Mouse (Mus musculus) forebrain, embryonic 14.5 days (tissue): Measurements from ENCODE around the gene 2010003K11Rik. TPM values are rescaled to one million over a fixed set of nuclear protein-coding genes. Genes with fewer than 3 reads are reported as not detected.

ENCODE experiments used
- ATAC-seq: fragments of 200-750 bp; cut with Nextera tagmentation; 2 replicates; pipeline ENCODE4 v1.8.0; 2017; ENCODE audit warnings: mild to moderate bottlenecking, moderate library complexity
- DNase-seq: peaks from one replicate; pipeline ENCODE4 v3.0.0-alpha.2; 2015; ENCODE audit warnings: low spot score
- H3K27ac ChIP-seq: fragments of 300-500 bp; sonication (generic); 2 replicates; pipeline ENCODE4 v1.5.1; 2014; ENCODE audit warnings: low read depth, mild to moderate bottlenecking, control low read depth, low read length, moderate library complexity
- H3K27me3 ChIP-seq: fragments of 300-500 bp; sonication (generic); replicated peaks from 2 replicates; pipeline ENCODE4 v1.6.1; 2014; ENCODE audit warnings: low read length, control low read depth, mixed read lengths; ENCODE audit not compliant: control insufficient read depth, insufficient read depth
- H3K36me3 ChIP-seq: fragments of 300-500 bp; sonication (generic); 2 replicates; pipeline ENCODE4 v1.6.1; 2014; ENCODE audit warnings: low read length, control low read depth; ENCODE audit not compliant: control insufficient read depth, insufficient read depth
- H3K4me1 ChIP-seq: fragments of 300-500 bp; sonication (generic); 2 replicates; pipeline ENCODE4 v1.6.1; 2014; ENCODE audit warnings: antibody characterized with exemption, low read length, control low read depth; ENCODE audit not compliant: control insufficient read depth, insufficient read depth
- H3K4me2 ChIP-seq: fragments of 300-500 bp; sonication (generic); 2 replicates; pipeline ENCODE4 v1.6.1; 2014; ENCODE audit warnings: mild to moderate bottlenecking, control low read depth, low read length
- H3K4me3 ChIP-seq: fragments of 300-500 bp; sonication (generic); 2 replicates; pipeline ENCODE4 v1.5.1; 2014; ENCODE audit warnings: low read depth, low read length, control low read depth
- H3K9ac ChIP-seq: fragments of 300-500 bp; sonication (generic); 2 replicates; pipeline ENCODE4 v1.6.1; 2014; ENCODE audit warnings: mild to moderate bottlenecking, low read length, control low read depth, moderate library complexity
- H3K9me3 ChIP-seq: fragments of 300-500 bp; sonication (generic); replicated peaks from 2 replicates; pipeline ENCODE4 v1.6.1; 2016; ENCODE audit warnings: low read length, control low read depth, mixed read lengths; ENCODE audit not compliant: control insufficient read depth
- WGBS: fragments of 180-500 bp; shearing (Covaris S2); extraction: QIAGEN DNeasy Blood & Tissue Kit; methylation state at CpG from one replicate; pipeline ENCODE4 v1.1.7; 2014; 5-methylcytosine and 5-hydroxymethylcytosine counted together
- polyA plus RNA-seq: library from polyadenylated mRNA; unstranded; fragments of >200 nt; fragmentation: Nextera tagmentation; extraction: Ambion mirVana; gene quantifications from 2 replicates; pipeline ENCODE4 v1.2.1, GENCODE M21; 2014

2010003K11Rik gene
- polyA plus RNA-seq, 1 experiment from 2014 or later = not detected

- Histone ChIP-seq H3K4me1 (peaks cover 3% of the 10 kb centered on the region; the same call in 1 of the 2 replicates), H3K27me3 (no peaks in the 10 kb centered on the region), H3K9ac (no peak overlapping the region), H3K36me3 (no peaks in the 10 kb centered on the region), H3K27ac (no peak overlapping the region), H3K4me3 (no peak overlapping the region), H3K4me2 (no peak overlapping the region), H3K9me3 (no peaks in the 10 kb centered on the region)
- WGBS = 64% methylated on average over 3 of the region's 3 CpGs
- DNase-seq (no peak), ATAC-seq (no peak)
Observed at GRCm38 (mm10) chr19:4507746-4508145, 9.4 kb upstream of the 2010003K11Rik start.

- no peaks in the 10 kb centered on the region for H3K27me3 ChIP-seq
- DNase-seq = no peak
Observed at GRCm38 (mm10) chr19:4504830-4505229, 6.4 kb upstream of the 2010003K11Rik start.

GRCm38 (mm10) chr19:4502701-4503100 lies 4.3 kb upstream of the 2010003K11Rik start:
- Histone ChIP-seq H3K9me3 (no peaks in the 10 kb centered on the region), H3K4me1 (no peaks in the 10 kb centered on the region), H3K36me3 (no peaks in the 10 kb centered on the region), H3K9ac (no peak overlapping the region), H3K4me3 (no peak overlapping the region), H3K4me2 (no peak overlapping the region), H3K27ac (no peak overlapping the region), H3K27me3 (no peaks in the 10 kb centered on the region)
- ATAC-seq (no peak), DNase-seq (no peak)
- WGBS = 71% methylated on average over 2 of the region's 2 CpGs

More at GRCm38 (mm10) chr19:4504830-4505229, 6.4 kb upstream of the 2010003K11Rik start:
- no peak overlapping the region for H3K9ac ChIP-seq
- no peak overlapping the region for H3K4me2 ChIP-seq
- no peaks in the 10 kb centered on the region for H3K36me3 ChIP-seq
- no peaks in the 10 kb centered on the region for H3K4me1 ChIP-seq
- ATAC-seq = no peak
- H3K4me3 ChIP-seq = no peak overlapping the region
- H3K27ac ChIP-seq = no peak overlapping the region
- H3K9me3 ChIP-seq = no peaks in the 10 kb centered on the region
- WGBS = 92% methylated on average over 1 of the region's 1 CpGs

GRCm38 (mm10) chr19:4497263-4497973 lies 965 bp downstream of the 2010003K11Rik start:
- Histone ChIP-seq H3K4me2 (no peak overlapping the region), H3K4me3 (no peak overlapping the region), H3K27ac (no peak overlapping the region), H3K4me1 (no peaks in the 10 kb centered on the region), H3K9ac (no peak overlapping the region), H3K27me3 (no peaks in the 10 kb centered on the region), H3K36me3 (no peaks in the 10 kb centered on the region), H3K9me3 (no peaks in the 10 kb centered on the region)
- ATAC-seq (peak; percentile 67), DNase-seq (peak; percentile 87)
- WGBS = 10% methylated on average over 4 of the region's 4 CpGs

GRCm38 (mm10) chr19:4496535-4497262 lies 1.7 kb downstream of the 2010003K11Rik start:
- 86% methylated on average over 3 of the region's 3 CpGs for WGBS
- no peak for DNase-seq
- H3K4me2 ChIP-seq = no peak overlapping the region
- no peaks in the 10 kb centered on the region for H3K27me3 ChIP-seq
- H3K9ac ChIP-seq = no peak overlapping the region
- no peak overlapping the region for H3K27ac ChIP-seq
- H3K4me3 ChIP-seq = no peak overlapping the region
- no peaks in the 10 kb centered on the region for H3K36me3 ChIP-seq
- no peaks in the 10 kb centered on the region for H3K4me1 ChIP-seq
- ATAC-seq = no peak
- H3K9me3 ChIP-seq = no peaks in the 10 kb centered on the region

GRCm38 (mm10) chr19:4495814-4496213 lies 2.6 kb downstream of the 2010003K11Rik start:
- no peak overlapping the region for H3K9ac ChIP-seq
- H3K27me3 ChIP-seq = no peaks in the 10 kb centered on the region
- H3K27ac ChIP-seq = no peak overlapping the region
- H3K36me3 ChIP-seq = no peaks in the 10 kb centered on the region
- ATAC-seq (no peak), DNase-seq (no peak)
- H3K4me2 ChIP-seq = no peak overlapping the region
- 83% methylated on average over 5 of the region's 5 CpGs for WGBS
- no peak overlapping the region for H3K4me3 ChIP-seq
- no peaks in the 10 kb centered on the region for H3K4me1 ChIP-seq
- H3K9me3 ChIP-seq = no peaks in the 10 kb centered on the region

- H3K27ac ChIP-seq = no peak overlapping the region
- no peak overlapping the region for H3K9ac ChIP-seq
- ATAC-seq (no peak), DNase-seq (no peak)
- no peaks in the 10 kb centered on the region for H3K4me1 ChIP-seq
- no peaks in the 10 kb centered on the region for H3K9me3 ChIP-seq
- H3K36me3 ChIP-seq = no peaks in the 10 kb centered on the region
- no peaks in the 10 kb centered on the region for H3K27me3 ChIP-seq
- 76% methylated on average over 7 of the region's 7 CpGs for WGBS
- no peak overlapping the region for H3K4me2 ChIP-seq
- no peak overlapping the region for H3K4me3 ChIP-seq
Observed at GRCm38 (mm10) chr19:4494707-4495106, 3.7 kb downstream of the 2010003K11Rik start.

GRCm38 (mm10) chr19:4492526-4493296 lies 5.7 kb downstream of the 2010003K11Rik start:
- Histone ChIP-seq H3K27ac (no peak overlapping the region), H3K4me1 (no peaks in the 10 kb centered on the region), H3K27me3 (no peaks in the 10 kb centered on the region), H3K4me2 (no peak overlapping the region), H3K9ac (no peak overlapping the region), H3K9me3 (no peaks in the 10 kb centered on the region), H3K36me3 (no peaks in the 10 kb centered on the region), H3K4me3 (no peak overlapping the region)
- ATAC-seq (no peak), DNase-seq (no peak)
- 60% methylated on average over 9 of the region's 9 CpGs for WGBS
